Mouse (Mus musculus): ENCODE results near the gene Plxna4.
"Not testable (repeated sequence)": the region's sequence is repeated elsewhere in the genome, so short reads cannot be mapped to it uniquely, and the experiment has no call there.

Gene Plxna4

DNA sequence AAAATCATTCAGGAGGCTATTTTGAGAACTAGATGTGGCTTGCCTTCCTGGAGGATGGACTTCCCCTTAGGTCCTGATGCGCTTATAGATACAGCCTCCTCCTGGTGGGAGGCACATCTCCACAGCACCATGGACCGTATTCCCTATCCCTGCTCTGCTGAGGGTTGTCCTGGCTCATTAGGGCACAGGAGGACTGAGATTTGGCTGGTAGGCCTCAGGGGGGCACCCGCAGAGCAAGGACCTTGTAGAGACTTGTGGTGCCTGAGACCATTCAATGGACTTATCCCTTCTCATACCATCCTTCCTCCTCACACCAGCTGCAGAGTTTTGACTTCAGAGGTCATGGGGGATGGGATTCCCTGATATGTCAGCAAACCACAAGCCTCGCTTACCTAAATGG is 47.8 kb downstream of the Plxna4 start:
- DNase-seq (ENCODE audit: low spot score in 2 of 2): no peak

DNA sequence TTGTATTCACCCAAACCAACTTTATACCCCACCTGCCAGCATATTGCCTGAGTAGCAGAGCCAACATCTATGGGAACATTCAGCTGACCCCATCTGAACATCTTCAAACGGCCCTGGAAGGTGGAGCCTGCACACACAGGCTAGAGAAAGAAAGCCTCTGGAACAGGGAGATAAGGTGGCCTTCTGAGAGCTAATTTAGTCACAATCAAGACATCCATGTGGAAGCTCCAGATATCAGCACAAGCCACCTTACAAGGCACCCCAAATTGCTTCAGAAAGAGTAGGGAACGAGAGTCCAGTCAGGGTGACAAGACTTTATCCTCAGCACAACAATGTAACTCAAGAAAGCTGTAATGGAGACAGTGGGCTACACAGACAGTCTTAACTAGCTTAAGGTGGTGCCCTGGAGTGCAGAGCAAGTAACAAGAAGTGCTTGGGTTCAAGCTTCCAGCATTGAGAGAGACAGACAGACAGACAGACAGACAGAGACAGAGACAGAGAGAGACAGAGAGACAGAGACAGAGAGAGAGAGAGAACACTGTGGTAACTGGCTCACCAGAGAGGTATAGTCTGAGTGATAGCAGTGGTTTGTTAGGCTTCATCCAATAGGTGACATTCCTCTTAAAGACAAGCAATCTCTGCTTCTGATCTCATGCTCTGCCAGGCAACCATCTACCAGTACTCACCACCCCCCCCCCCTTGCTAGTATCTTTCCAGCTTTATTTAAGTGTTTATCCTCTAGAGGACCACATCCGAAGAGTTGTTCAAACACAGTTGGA is 53.8 kb downstream of the Plxna4 start:
- no peak for DNase-seq (ENCODE audit: low spot score in 2 of 2)

DNA sequence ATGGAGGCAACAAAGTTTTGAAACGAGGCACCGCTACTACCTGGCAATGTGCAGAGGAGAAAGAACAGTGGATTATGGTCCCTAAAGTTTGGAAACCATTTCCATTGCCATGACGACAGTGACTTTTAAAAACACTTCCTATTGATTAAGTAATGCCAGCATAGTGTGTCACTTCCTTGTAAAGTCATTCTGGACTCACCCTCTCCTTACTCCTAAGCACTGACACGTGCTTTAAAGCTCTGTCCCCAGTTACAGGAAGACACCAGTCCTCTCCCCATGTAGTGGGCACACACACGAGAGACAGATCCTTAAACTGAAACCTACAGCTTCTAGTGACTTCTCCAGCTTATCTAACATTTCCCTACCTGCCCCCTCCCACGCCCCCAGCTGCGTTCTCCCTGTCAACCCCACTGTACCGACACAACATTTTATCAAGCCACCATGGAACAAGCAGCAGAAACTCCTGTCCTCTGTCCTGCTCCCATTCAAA is 59.9 kb downstream of the Plxna4 start:
- DNase-seq (ENCODE audit: low spot score in 2 of 2): no peak

DNA sequence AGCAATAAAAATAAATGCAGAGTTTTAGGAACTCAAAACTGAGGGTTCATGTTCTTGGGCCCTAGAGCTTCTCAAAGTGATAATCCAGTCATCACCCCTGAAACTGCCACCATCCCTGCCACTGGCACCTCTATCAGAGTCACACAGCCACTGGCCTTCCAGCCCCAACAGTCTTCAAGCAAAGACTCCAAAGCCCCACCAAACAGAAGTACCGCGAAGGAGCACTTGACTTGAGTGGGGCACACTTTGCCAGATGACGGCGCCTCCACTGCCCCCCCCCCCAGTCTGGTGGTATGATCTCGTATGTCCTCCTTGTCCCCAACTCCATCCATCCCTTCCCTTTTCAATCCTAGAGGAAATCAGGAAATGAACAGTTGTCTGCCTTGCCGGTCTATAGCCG is 60.5 kb downstream of the Plxna4 start:
- no peak for DNase-seq (ENCODE audit: low spot score in 2 of 2)

- DNase-seq (ENCODE audit: low spot score in 2 of 2): no peak
Measured at GRCm38 (mm10) chr6:32526762-32527161, 61.2 kb downstream of the Plxna4 start.

- no peak for DNase-seq (ENCODE audit: low spot score in 2 of 2)
Measured at GRCm38 (mm10) chr6:32520097-32520496, 67.9 kb downstream of the Plxna4 start.

DNA sequence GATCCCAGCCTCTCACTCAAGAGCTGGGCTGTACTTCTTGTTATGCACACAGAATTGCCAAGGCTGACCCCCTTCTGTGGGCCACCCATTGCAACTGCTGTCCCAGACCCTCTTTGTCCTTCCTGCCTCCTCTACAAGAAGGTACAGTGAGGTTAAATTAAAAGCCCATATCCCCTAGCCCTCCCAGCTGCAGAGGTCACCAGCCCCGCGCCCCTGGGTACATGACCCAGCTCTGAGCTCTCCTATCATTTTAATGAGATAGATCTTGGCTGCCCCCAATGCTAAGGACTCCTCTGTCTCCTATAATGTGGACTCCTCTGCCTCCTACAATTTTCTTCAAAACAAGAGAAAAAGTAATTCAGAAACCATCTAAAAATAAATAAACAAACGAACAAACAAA is 69.4 kb downstream of the Plxna4 start:
- no peak for DNase-seq (ENCODE audit: low spot score in 2 of 2)

GRCm38 (mm10) chr6:32514096-32514495 is 73.9 kb downstream of the Plxna4 start:
- DNase-seq (ENCODE audit: low spot score in 2 of 2): no peak

DNA sequence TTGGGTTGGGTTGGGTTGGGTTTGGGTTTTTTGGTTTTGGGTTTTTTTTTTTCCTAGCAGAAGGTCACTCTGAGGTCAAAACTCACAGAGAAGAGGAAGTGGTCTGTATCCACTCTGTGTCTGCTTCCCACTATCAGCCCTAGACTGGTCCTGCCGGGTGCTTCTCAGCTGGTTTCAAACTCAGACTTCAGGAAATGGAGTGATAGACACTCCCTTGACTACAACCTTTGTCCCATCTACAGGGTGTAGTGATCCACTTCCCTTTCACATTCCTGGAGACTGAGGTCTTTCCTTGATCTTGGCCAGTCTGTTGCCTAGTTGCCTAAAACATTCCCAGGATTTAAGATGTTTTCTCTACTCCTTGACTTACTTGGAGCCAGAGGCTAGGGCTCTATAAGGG is 76.0 kb downstream of the Plxna4 start:
- no peak for DNase-seq (ENCODE audit: low spot score in 2 of 2)

DNA sequence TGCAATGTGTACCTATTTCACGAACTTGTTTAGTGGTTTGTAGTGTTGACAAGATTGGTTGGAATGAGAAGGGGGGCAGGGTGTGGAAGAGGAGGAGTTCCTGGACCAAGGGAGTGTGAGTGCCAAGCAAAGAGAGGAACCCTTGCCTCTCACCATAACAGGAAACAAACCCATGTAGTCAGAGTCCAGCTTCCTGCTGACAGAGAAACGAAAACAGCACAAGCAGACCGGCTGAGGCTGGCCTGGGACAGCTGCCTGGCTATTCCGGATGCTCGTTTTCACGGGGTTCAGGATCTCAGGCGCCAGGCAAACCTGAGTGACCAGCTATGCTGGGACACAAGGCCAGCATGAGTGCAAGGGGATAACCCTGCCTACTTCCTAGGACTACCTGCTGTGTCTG is 77.1 kb downstream of the Plxna4 start:
- DNase-seq (ENCODE audit: low spot score in 2 of 2): no peak

DNA sequence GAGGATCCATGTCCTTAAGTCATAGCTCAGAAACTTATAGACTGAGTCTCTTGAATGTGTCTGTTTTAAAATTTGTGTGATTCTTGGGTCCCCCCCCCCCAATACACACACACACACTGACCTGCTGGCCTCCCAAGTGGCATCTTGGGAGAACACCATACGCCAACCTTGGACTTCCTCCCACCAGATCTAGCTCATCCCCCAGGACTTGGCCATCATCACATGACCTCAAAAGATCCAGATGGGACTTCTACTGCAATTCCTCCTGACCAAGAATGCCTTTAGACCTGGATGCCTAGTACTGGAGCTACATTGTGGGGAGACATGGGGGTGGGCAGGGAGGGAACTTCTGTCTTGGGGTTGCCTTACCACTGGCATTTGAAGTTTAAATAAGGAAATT is 77.5 kb downstream of the Plxna4 start:
- DNase-seq (ENCODE audit: low spot score in 2 of 2): no peak

- no peak for DNase-seq (ENCODE audit: low spot score in 2 of 2)
Measured at GRCm38 (mm10) chr6:32509046-32509445, 78.9 kb downstream of the Plxna4 start.

- no peak for DNase-seq (ENCODE audit: low spot score in 2 of 2)
Measured at GRCm38 (mm10) chr6:32504963-32505362, 83.0 kb downstream of the Plxna4 start.

- not testable (repeated sequence) for DNase-seq (ENCODE audit: low spot score in 2 of 2)
Measured at GRCm38 (mm10) chr6:32501186-32501585, 86.8 kb downstream of the Plxna4 start.

DNA sequence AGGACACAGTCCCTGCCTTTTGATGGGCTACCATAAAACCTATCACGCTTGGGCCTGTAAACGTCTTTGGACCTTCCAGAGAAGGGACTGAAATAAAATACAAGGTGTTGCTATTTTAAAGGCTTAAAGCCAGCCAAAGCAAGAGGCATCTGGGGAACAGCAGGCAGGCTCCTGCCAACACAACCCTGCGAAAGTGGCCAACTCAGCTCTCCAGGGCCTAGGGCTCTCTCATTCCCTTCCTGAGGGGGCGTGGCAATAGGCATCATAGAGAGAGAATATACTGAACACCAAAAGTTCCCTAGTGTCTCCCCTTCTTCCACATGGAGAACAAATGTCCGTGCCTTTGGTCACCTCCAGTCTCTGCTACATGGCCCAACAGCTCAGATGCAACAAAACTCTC is 89.9 kb downstream of the Plxna4 start:
- no peak for DNase-seq (ENCODE audit: low spot score in 2 of 2)

DNA sequence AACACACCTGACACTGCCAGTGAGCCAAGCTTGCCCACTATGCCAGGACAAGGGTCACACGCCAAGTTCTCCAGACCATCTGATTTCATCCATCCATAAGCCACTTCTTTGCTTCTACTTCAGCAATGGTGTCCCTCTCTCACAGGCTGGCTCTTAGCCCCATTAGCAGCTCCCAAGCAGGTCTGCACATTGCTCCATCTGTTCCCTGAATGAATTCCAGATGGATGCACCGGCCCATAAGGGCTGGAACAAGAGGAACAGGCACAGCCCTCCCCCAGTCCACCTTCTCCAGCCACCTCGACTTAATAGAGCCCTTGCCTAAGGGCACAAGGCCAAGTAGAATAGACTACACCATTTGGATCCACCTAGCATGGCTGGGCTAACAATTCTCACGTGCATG is 91.9 kb downstream of the Plxna4 start:
- DNase-seq (ENCODE audit: low spot score in 2 of 2): no peak

GRCm38 (mm10) chr6:32495532-32495931 is 92.5 kb downstream of the Plxna4 start:
- DNase-seq (ENCODE audit: low spot score in 2 of 2): no peak

- peak in 1 of 2 experiments; percentile 17 for DNase-seq (ENCODE audit: low spot score in 2 of 2)
Measured at GRCm38 (mm10) chr6:32493557-32493956, 94.4 kb downstream of the Plxna4 start.

DNA sequence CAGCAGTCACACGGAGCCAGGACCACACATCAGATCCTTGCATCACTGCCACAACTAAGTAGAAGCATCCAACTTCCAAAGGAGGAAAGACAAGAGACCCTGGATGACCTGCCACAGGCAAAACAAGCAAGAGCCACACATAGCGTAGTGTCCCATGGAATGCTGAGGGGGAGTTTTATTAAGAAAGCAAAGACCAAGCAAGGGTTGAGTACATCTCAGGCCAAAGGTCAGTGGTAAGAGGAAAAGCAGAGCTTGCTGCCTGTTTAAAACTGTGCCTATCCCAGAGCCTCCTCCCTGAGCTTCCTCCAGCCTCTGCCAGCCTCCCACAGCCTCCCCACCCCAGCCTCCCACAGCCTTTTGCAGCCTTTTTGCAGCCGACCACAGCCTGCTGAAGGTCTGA is 100.9 kb downstream of the Plxna4 start:
- DNase-seq (ENCODE audit: low spot score in 2 of 2): no peak

GRCm38 (mm10) chr6:32482469-32482868 is 105.5 kb downstream of the Plxna4 start:
- no peak for DNase-seq (ENCODE audit: low spot score in 2 of 2)

DNA sequence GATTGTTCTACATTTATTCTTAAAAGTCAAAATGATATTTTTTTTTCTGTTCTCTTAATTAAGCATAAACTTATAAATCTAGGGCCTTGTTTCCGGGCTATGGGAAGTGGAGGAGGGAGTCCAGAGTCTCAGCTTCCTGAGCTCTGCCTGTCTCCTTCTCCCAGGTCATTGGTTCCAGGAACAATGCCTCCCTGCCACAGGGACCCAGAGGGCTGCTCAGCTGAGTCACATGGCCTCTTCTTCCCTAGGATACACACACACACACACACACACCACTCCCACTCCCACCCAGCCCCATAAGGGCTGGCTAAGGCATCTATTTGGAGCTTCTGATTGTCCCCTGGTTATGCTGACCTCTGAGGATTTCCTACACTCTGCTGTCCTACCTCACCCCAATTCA is 107.3 kb downstream of the Plxna4 start:
- no peak for DNase-seq (ENCODE audit: low spot score in 2 of 2)

DNA sequence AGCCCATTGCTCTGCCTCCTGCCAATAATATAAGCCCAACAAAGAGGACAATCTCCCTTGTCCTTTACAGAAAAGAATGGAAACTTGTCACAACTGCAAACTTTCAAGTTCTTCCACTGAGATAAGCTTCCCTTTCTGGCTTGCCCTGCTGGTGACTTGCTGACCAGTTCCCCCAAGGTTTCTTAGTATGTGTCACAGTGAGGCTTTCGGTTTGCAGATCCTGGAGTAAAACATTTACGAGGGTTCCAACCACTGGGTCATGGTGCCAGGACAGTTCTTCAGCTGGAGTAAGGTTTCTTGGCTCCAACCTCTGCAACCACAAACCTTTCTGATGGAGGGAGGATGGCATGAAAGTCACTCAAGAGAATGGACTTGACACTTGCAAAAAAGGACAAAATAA is 108.2 kb downstream of the Plxna4 start:
- DNase-seq (ENCODE audit: low spot score in 2 of 2): no peak

GRCm38 (mm10) chr6:32479193-32479758 is 108.7 kb downstream of the Plxna4 start:
- peak in 1 of 2 experiments; percentile 18 for DNase-seq (ENCODE audit: low spot score in 2 of 2)

DNA sequence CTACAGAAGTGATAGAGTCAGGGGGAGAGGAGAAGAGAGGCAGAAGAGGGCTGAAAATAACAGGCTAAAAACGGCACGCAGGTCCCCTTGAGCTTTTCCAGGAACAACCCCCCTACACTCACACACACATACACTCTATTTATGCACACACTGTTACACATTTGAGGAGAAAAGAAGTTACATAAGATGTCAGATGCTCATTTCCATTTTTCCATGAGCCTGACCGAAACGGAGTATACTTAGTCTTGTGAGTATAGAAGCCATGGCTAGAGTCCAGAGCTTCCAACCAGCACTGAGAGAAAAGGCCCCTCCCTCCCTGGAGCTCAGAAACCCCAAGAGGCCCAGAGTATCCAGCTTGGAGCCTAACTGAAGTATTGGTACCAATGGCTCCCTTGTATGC is 112.0 kb downstream of the Plxna4 start:
- DNase-seq (ENCODE audit: low spot score in 2 of 2): no peak

Measured in spleen, postnatal 10 days (tissue).